Mouse (Mus musculus) ovary, postnatal 14 days (tissue): ENCODE results near the gene Tead1.

Experiments
- DNase-seq: peaks from one replicate; pipeline ENCODE4 v3.0.0; 2022; ENCODE audit warnings: low spot score

The Tead1 gene

GRCm38 (mm10) chr7:112686586-112686985, 7.5 kb downstream of the Tead1 start:
- DNase-seq = no peak

GRCm38 (mm10) chr7:112688425-112689001, 9.4 kb downstream of the Tead1 start:
- DNase-seq = no peak

DNA sequence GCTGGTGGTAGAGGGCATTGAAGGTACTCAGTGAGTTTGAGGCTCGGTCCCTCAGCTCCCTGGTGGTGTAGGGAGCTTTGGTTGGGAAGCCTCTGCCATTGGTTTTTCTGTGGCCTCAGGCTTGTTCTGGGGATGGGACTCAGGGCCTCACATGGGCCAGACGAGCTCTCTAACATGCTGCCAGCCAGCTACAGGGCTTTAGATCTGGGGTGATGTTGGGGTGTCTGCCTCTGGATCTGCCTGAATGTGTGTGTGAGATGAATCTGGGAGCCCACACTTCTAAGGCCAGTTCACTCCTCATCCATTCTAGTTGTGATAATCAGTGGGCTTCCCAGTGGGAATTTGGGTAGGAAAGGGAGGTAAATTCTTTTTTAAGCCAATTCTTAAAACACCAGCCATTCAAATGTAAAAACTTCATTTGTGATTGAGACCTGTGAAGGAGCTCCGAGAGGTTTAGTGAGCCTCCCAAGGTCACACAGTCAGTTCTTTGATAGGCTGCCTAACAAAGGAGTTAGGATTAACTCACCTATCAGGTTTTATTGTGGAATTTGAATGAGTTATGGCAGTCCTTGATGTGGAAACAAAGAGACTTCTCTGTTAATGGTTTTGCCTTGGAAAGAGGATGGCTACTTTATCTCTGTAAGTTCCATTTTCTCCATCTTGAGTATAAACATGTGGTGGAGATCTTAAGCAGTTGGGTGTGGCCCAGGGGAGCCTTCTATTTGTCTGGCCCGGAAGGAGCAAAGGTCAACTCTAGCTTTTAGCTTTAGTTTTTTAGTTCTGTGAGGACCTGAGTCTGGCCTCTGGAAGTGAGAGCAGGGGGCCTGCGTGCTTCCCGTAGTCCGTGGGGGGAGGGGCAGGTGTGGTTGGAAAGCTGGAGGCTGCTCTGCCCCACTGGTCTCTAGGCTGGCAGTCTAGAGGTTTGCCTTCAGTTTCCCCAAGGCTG, 12.0 kb downstream of the Tead1 start:
- DNase-seq = no peak

DNA sequence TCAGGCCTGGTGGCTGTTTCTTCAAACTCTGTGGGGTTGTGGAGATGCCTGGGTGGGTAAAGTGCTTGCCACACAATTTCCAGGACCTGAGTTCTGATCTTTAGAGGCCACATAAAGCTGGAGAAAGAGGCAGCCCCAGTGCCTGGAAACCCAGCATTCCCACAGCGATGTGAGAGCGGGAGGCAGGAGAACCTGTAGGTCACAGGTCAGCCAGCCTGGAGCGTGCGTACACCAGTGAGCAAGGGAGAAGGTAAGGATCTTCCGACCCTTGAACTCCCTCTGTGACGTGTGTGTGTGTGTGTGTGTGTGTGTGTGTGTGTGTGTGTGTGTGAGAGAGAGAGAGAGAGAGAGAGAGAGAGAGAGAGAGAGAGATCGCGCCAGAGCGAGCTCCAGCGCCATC, 14.4 kb downstream of the Tead1 start:
- DNase-seq = no peak

DNA sequence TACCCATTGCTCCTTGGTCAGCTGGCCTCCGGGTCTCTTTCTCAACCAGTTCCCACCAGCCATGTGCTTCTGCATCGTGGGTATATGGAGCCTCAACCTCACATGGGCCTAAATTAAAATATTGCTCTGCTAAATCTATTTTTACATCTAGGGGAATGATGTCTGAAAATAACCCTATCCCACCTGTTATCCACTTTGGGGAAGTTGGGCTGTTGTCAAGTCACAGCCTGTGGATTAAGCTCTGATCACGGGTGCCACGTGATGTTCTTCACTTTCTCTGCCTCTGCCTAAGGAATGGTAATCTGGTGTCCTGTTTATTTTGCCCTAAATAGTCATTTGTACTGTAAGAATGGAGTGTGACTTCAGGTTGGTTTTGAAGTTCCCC, 17.7 kb downstream of the Tead1 start:
- DNase-seq = no peak

- DNase-seq = peak; percentile 54
These were observed 18.2 kb downstream of the Tead1 start for GRCm38 (mm10) chr7:112697162-112697841.

- DNase-seq = no peak
These were observed 21.0 kb downstream of the Tead1 start for GRCm38 (mm10) chr7:112700082-112700481.

DNA sequence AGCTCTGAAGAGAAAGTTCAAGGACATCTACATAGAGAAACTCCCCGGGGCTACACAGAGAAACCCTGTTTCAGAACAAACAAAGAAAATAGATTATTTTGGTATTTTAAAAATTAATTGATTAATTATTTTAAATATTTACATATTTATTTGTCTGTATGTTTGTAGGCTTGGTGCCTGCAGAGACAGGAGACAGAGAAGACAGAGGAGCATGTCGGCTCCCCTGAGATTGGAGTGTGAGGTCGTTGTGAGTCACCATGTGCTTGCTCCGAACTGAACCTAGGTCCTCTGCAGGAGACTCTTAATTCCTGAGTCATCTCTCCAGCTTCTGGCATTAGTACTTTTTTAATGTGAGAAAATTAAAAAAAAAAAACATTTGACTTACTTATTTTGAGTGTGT, 24.2 kb downstream of the Tead1 start:
- DNase-seq = no peak

- DNase-seq = no peak
These were observed 26.8 kb downstream of the Tead1 start for GRCm38 (mm10) chr7:112705870-112706269.

GRCm38 (mm10) chr7:112706756-112707155, 27.6 kb downstream of the Tead1 start:
- no peak for DNase-seq

DNA sequence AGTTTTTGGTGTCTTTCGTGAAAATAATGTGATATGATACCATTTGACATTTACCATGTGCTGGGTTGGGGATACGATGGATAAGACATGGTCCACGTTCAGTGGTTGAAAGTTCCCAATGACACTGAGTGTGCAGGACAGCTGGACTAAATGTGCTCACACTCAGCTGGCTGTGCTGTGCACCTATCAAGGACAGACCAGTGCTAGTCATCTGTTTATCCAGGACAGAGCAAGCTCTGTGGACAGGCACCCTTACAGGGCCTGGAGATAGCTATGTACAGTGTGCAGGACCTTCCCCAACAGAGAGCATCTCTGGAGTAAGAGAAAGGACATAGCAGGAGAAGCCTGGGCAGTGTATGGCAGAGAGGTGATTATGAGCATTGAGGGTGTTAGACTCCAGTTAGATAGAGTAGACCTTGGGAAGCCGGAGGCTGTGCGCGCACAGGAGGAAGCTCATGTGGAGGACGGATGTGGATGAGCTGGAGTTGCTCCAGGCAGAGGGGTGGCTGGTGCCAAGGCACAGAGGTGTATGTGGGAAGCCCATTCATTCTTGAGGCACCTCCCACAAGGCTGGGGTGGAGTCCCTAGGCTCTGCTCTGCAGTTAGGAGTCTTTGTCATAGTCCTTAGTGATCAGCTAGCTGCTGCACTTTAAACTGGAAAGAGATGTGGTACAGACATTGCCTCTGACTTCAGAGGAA, 31.4 kb downstream of the Tead1 start:
- no peak for DNase-seq

GRCm38 (mm10) chr7:112711977-112712376, 32.9 kb downstream of the Tead1 start:
- no peak for DNase-seq

GRCm38 (mm10) chr7:112713509-112713908, 34.4 kb downstream of the Tead1 start:
- no peak for DNase-seq

DNA sequence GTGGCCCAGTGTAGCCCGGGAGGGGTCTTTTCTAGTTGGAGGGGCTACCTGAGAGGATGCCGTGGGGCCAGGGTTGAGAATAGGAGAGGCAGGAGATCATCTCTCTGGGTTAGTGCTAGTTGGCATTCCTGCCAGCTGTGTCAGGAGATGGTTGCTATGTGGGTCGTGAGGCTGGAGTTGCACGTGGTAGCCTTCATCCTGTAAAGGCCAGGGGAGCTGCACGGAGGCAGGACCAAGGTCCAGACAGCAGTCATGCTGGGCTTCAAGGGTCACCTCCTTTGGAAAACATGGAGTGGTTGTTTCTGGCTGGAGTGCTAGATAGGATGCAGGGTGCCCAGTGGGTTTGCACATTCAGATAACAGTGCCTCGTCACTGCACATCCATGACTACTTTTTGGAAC, 35.7 kb downstream of the Tead1 start:
- no peak for DNase-seq

DNA sequence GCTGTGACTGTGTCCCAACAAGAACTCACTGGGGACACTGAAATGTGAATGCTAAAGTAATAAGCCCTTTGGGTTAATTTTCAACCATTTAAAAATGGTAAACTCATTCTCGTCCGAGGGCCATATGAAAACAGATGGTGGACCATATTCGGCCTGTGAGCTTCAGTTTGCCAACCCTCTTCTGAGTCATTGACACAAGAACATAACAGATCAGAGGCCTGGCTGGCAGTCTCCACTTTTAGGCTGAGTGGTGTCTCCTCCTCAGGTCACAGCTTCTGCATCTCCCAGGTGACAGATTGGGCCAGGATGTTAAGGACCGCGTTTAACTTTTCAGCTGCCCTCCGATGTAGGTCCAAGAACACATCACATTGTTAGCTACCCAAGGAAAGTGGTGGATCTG, 37.6 kb downstream of the Tead1 start:
- DNase-seq = no peak

GRCm38 (mm10) chr7:112717676-112718075, 38.6 kb downstream of the Tead1 start:
- DNase-seq = no peak

GRCm38 (mm10) chr7:112719394-112720142, 40.5 kb downstream of the Tead1 start:
- no peak for DNase-seq

GRCm38 (mm10) chr7:112720143-112720988, 41.2 kb downstream of the Tead1 start:
- peak; percentile 41 for DNase-seq

DNA sequence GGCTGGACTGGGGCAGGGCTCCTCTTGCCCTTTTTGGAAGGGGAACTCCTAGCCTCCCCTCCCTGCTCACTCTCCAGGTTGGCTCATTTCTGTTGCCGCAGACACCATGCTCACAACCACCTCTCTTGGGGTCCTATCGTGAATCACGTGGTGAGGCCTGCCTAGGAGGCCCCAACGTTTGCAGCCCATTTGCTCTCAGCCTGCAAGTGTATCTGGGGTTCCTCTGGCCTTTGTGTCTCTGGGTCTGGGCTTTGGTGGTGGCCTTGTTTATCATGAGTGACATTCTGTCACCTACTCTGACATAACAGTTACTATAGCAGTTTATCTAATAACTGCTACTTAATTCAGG, 41.8 kb downstream of the Tead1 start:
- DNase-seq = no peak

GRCm38 (mm10) chr7:112721859-112722258, 42.7 kb downstream of the Tead1 start:
- no peak for DNase-seq

GRCm38 (mm10) chr7:112728399-112728798, 49.3 kb downstream of the Tead1 start:
- no peak for DNase-seq
